Mouse (Mus musculus): ENCODE measurements around the gene Tubgcp4. TPM values are rescaled to one million over a fixed set of nuclear protein-coding genes. Genes with fewer than 3 reads are reported as not detected.

Tubgcp4 gene
- polyA plus RNA-seq, 1 experiment from 2014 or later: 67.8 TPM

DNA sequence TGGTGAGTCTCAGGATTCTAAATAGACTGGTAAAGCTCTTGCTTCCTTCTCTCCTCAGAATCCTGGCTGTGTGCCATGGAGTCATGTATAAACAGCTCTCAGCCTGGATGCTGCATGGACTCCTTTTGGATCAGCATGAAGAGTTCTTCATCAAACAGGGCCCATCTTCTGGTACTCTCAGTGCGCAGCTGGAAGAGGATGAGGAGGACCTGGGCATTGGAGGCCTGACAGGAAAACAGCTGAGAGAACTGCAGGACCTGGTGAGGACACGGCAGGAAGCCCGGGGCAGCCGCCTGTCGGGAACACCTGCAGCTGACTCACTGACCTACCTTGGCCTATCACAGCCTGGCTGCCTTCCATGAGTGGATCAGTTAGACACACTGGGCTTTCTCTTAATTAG, 13.0 kb downstream of the Tubgcp4 start:
- no peak for ATAC-seq (ENCODE audit: low FRiP score)
- Histone ChIP-seq H3K4me2 (no peak overlapping the region), H3K4me1 (ENCODE audit: control insufficient read depth, insufficient read depth, low read length) (no peaks in the 10 kb centered on the region), H3K27me3 (ENCODE audit: control insufficient read depth, insufficient read depth, low read length) (no peaks in the 10 kb centered on the region), H3K27ac (ENCODE audit: low read depth, low read length) (no peak overlapping the region), H3K9ac (ENCODE audit: low read length) (no peak overlapping the region), H3K36me3 (ENCODE audit: control insufficient read depth, insufficient read depth, low read length) (peaks cover 19% of the 10 kb centered on the region), H3K4me3 (ENCODE audit: low read depth, low read length) (no peak overlapping the region), H3K9me3 (ENCODE audit: control insufficient read depth, low read length) (no peaks in the 10 kb centered on the region)
- DNase-seq (ENCODE audit: low spot score, missing footprints): peak; percentile 41
- WGBS: 92% methylated on average over 5 of the region's 5 CpGs

DNA sequence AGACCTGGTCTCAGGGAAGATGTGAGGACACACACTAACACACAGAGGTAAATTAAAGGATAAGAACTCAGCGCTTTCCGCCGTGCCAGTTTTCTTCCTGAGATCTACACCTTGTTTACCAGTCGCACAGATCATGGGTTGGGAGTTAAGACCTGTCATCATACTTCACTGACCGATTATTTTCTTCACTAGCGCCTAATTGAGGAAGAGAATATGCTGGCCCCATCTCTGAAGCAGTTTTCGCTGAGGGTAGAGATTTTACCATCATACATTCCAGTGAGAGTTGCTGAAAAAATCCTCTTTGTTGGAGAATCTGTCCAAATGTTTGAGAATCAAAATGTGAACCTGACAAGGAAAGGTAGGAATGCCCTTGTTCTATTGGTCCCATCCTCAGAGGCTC, 13.7 kb downstream of the Tubgcp4 start:
- Histone ChIP-seq H3K36me3 (ENCODE audit: control insufficient read depth, insufficient read depth, low read length) (peaks cover 13% of the 10 kb centered on the region), H3K9ac (ENCODE audit: low read length) (no peak overlapping the region), H3K27ac (ENCODE audit: low read depth, low read length) (no peak overlapping the region), H3K4me1 (ENCODE audit: control insufficient read depth, insufficient read depth, low read length) (no peaks in the 10 kb centered on the region), H3K27me3 (ENCODE audit: control insufficient read depth, insufficient read depth, low read length) (no peaks in the 10 kb centered on the region), H3K4me3 (ENCODE audit: low read depth, low read length) (no peak overlapping the region), H3K4me2 (no peak overlapping the region), H3K9me3 (ENCODE audit: control insufficient read depth, low read length) (no peaks in the 10 kb centered on the region)
- ATAC-seq (ENCODE audit: low FRiP score) (no peak), DNase-seq (ENCODE audit: low spot score, missing footprints) (peak; percentile 69)
- 94% methylated on average over 7 of the region's 7 CpGs for WGBS

DNA sequence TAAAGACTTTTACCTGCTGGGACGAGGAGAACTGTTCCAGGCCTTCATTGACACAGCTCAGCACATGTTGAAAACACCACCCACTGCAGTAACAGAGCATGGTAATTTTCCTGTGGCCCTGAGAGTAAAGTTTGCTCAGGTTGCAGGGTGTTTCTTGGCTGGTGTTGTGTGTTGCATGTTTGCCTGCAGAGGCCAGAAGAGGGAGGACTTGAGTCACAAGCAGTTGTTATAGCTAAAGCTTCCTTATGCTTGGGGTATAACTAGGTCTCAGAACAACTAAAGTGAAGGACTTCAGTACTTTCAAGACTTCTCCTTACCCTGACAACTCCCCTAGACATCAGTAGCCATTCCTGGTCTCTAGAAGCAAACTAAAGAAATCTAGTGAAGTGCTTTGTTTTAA, 18.1 kb downstream of the Tubgcp4 start:
- Histone ChIP-seq H3K9me3 (ENCODE audit: control insufficient read depth, low read length) (no peaks in the 10 kb centered on the region), H3K27ac (ENCODE audit: low read depth, low read length) (no peak overlapping the region), H3K36me3 (ENCODE audit: control insufficient read depth, insufficient read depth, low read length) (peaks cover 28% of the 10 kb centered on the region), H3K4me1 (ENCODE audit: control insufficient read depth, insufficient read depth, low read length) (no peaks in the 10 kb centered on the region), H3K4me3 (ENCODE audit: low read depth, low read length) (no peak overlapping the region), H3K4me2 (no peak overlapping the region), H3K27me3 (ENCODE audit: control insufficient read depth, insufficient read depth, low read length) (no peaks in the 10 kb centered on the region), H3K9ac (ENCODE audit: low read length) (no peak overlapping the region)
- DNase-seq (ENCODE audit: low spot score, missing footprints): no peak
- ATAC-seq (ENCODE audit: low FRiP score): no peak
- WGBS: 71% methylated on average over 1 of the region's 1 CpGs

DNA sequence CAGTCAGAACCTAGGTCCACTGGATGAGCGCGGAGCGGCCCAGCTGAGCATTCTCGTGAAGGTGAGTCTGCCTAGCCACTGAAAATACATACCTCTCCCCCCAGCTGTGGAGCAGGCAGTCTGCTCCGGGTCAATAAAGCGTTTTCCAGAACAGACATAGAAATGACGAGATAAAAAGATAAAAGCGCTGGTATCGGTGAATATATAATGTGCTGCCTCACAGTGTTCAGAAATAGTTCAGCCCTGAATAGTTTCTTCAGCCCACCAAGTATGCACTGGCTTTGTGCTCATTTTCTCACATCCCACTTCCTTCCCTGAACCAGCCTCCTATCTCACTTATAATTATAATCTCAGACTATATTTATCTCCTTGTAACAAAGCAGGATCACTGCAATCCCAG, 25.0 kb downstream of the Tubgcp4 start:
- Histone ChIP-seq H3K4me1 (ENCODE audit: control insufficient read depth, insufficient read depth, low read length) (no peaks in the 10 kb centered on the region), H3K36me3 (ENCODE audit: control insufficient read depth, insufficient read depth, low read length) (peaks cover 42% of the 10 kb centered on the region), H3K27ac (ENCODE audit: low read depth, low read length) (no peak overlapping the region), H3K9ac (ENCODE audit: low read length) (no peak overlapping the region), H3K4me2 (no peak overlapping the region), H3K4me3 (ENCODE audit: low read depth, low read length) (no peak overlapping the region), H3K27me3 (ENCODE audit: control insufficient read depth, insufficient read depth, low read length) (no peaks in the 10 kb centered on the region), H3K9me3 (ENCODE audit: control insufficient read depth, low read length) (no peaks in the 10 kb centered on the region)
- ATAC-seq (ENCODE audit: low FRiP score) (no peak), DNase-seq (ENCODE audit: low spot score, missing footprints) (no peak)
- WGBS: 92% methylated on average over 9 of the region's 9 CpGs

DNA sequence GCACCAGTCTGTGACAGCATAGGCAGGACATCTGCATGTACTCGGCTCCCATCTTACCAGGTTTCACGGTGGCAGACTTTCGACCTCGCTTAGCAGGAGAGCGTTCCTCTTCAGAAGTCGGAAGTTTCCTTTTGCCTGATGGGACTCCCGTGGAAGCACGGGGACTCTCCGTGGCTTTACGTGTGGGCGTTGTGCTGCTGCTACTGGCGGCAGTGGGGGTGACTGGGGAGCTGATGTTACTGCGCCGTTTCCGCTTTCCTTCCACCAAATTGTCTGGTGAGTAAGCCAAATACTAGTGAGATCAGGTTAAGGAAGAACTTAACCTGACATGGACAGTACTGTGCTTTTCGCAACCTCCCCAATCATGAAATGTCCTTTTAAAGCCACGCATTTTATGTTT, 33.8 kb downstream of the Tubgcp4 start:
- H3K27ac ChIP-seq (ENCODE audit: low read depth, low read length): no peak overlapping the region
- H3K27me3 ChIP-seq (ENCODE audit: control insufficient read depth, insufficient read depth, low read length): no peaks in the 10 kb centered on the region
- H3K36me3 ChIP-seq (ENCODE audit: control insufficient read depth, insufficient read depth, low read length): peaks cover 32% of the 10 kb centered on the region
- no peaks in the 10 kb centered on the region for H3K9me3 ChIP-seq (ENCODE audit: control insufficient read depth, low read length)
- 96% methylated on average over 17 of the region's 17 CpGs for WGBS
- ATAC-seq (ENCODE audit: low FRiP score) (no peak), DNase-seq (ENCODE audit: low spot score, missing footprints) (no peak)
- H3K4me1 ChIP-seq (ENCODE audit: control insufficient read depth, insufficient read depth, low read length): no peaks in the 10 kb centered on the region
- H3K9ac ChIP-seq (ENCODE audit: low read length): no peak overlapping the region
- H3K4me2 ChIP-seq: no peak overlapping the region
- H3K4me3 ChIP-seq (ENCODE audit: low read depth, low read length): no peak overlapping the region

DNA sequence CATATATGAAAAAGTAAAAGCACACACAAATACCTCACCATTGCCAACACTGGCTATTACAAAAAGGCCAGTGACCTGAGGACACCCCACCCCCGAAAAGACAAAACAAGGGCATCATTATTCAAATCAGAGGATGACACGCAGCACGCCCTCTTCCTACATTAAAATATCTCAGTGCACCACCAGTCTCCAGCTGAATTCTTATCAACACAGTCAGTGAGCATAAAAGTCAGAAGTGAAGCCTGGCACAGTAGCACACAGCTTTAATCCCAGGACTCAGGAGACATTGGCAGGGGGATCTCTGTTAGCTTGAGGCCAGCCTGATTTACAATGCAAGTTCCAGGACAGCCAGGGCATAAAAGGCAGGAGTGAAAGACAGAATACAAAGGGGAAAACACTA, 36.1 kb downstream of the Tubgcp4 start:
- no peaks in the 10 kb centered on the region for H3K27me3 ChIP-seq (ENCODE audit: control insufficient read depth, insufficient read depth, low read length)
- ATAC-seq (ENCODE audit: low FRiP score): no peak
- no peaks in the 10 kb centered on the region for H3K4me1 ChIP-seq (ENCODE audit: control insufficient read depth, insufficient read depth, low read length)
- no peak overlapping the region for H3K4me3 ChIP-seq (ENCODE audit: low read depth, low read length)
- H3K9ac ChIP-seq (ENCODE audit: low read length): no peak overlapping the region
- no peaks in the 10 kb centered on the region for H3K9me3 ChIP-seq (ENCODE audit: control insufficient read depth, low read length)
- WGBS: 96% methylated on average over 3 of the region's 3 CpGs
- no peak overlapping the region for H3K27ac ChIP-seq (ENCODE audit: low read depth, low read length)
- no peak for DNase-seq (ENCODE audit: low spot score, missing footprints)
- no peak overlapping the region for H3K4me2 ChIP-seq
- peaks cover 30% of the 10 kb centered on the region for H3K36me3 ChIP-seq (ENCODE audit: control insufficient read depth, insufficient read depth, low read length)

DNA sequence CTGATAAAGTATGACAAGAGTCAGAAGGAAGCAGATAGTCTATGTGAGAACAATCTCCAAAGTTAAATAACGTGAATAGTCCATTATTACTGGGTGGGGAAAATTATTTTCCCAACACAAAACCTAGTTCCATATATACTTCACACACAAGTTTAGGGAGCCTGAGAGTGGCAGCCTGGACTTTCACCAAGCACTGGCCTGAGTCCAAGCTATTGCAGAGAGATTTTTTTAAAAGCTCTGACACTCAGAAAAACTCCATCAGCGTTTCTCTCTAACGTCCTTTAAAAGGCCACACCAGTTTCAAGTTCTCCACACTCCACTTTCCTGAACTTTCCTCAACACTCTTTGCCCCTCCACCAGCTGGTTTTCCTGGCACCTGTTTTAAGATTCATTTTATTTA, 44.0 kb downstream of the Tubgcp4 start:
- ATAC-seq (ENCODE audit: low FRiP score) (no peak), DNase-seq (ENCODE audit: low spot score, missing footprints) (no peak)
- 97% methylated on average over 3 of the region's 3 CpGs for WGBS
- Histone ChIP-seq H3K4me2 (no peak overlapping the region), H3K9ac (ENCODE audit: low read length) (no peak overlapping the region), H3K9me3 (ENCODE audit: control insufficient read depth, low read length) (no peaks in the 10 kb centered on the region), H3K4me3 (ENCODE audit: low read depth, low read length) (no peak overlapping the region), H3K27ac (ENCODE audit: low read depth, low read length) (no peak overlapping the region), H3K4me1 (ENCODE audit: control insufficient read depth, insufficient read depth, low read length) (no peaks in the 10 kb centered on the region), H3K27me3 (ENCODE audit: control insufficient read depth, insufficient read depth, low read length) (no peaks in the 10 kb centered on the region), H3K36me3 (ENCODE audit: control insufficient read depth, insufficient read depth, low read length) (peaks cover 21% of the 10 kb centered on the region)

DNA sequence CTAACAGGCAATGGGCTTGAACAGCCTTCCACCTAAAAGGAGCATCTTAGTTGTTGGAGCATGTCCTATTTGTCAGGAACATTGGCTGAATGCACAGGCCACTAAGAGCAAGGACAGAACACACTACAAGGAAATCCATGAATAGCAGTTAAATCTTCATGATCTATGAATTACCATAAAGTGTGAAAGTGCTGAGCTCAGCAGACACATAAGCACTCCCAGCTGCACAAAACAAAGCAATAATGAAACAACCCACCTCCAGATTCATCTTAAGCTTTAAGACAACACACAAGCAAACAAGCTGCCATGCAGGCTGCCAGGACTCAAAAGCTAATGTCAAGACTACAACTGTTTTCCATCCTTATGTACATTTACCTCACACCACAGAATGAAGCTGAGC, 48.7 kb downstream of the Tubgcp4 start:
- Histone ChIP-seq H3K27me3 (ENCODE audit: control insufficient read depth, insufficient read depth, low read length) (no peaks in the 10 kb centered on the region), H3K4me3 (ENCODE audit: low read depth, low read length) (no peak overlapping the region), H3K4me1 (ENCODE audit: control insufficient read depth, insufficient read depth, low read length) (no peaks in the 10 kb centered on the region), H3K36me3 (ENCODE audit: control insufficient read depth, insufficient read depth, low read length) (peaks cover 35% of the 10 kb centered on the region), H3K9ac (ENCODE audit: low read length) (no peak overlapping the region), H3K4me2 (no peak overlapping the region), H3K9me3 (ENCODE audit: control insufficient read depth, low read length) (no peaks in the 10 kb centered on the region), H3K27ac (ENCODE audit: low read depth, low read length) (no peak overlapping the region)
- DNase-seq (ENCODE audit: low spot score, missing footprints): no peak
- no peak for ATAC-seq (ENCODE audit: low FRiP score)

DNA sequence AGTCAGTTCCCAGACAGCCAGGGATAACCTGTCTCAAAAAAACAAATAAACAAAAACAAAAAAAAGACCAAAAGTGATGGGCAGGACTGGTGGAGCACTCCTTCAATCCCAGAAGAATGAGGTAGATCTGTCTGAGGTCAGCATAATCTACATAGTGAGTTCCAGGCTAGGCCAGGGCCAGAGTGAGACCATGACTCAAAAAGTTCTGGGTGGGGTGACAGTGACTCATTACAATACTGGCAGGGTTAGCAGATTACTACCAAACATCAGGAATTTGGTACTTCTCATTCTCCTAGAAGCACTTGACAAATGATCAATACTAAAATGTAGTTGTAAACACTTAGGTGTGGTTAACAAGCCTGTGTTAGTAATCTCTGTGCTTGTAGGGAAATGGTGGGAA, 49.5 kb downstream of the Tubgcp4 start:
- no peak overlapping the region for H3K27ac ChIP-seq (ENCODE audit: low read depth, low read length)
- no peaks in the 10 kb centered on the region for H3K9me3 ChIP-seq (ENCODE audit: control insufficient read depth, low read length)
- no peak overlapping the region for H3K4me2 ChIP-seq
- no peak overlapping the region for H3K4me3 ChIP-seq (ENCODE audit: low read depth, low read length)
- H3K36me3 ChIP-seq (ENCODE audit: control insufficient read depth, insufficient read depth, low read length): peaks cover 32% of the 10 kb centered on the region
- no peak overlapping the region for H3K9ac ChIP-seq (ENCODE audit: low read length)
- H3K4me1 ChIP-seq (ENCODE audit: control insufficient read depth, insufficient read depth, low read length): no peaks in the 10 kb centered on the region
- no peaks in the 10 kb centered on the region for H3K27me3 ChIP-seq (ENCODE audit: control insufficient read depth, insufficient read depth, low read length)
- no peak for DNase-seq (ENCODE audit: low spot score, missing footprints)
- no peak for ATAC-seq (ENCODE audit: low FRiP score)

DNA sequence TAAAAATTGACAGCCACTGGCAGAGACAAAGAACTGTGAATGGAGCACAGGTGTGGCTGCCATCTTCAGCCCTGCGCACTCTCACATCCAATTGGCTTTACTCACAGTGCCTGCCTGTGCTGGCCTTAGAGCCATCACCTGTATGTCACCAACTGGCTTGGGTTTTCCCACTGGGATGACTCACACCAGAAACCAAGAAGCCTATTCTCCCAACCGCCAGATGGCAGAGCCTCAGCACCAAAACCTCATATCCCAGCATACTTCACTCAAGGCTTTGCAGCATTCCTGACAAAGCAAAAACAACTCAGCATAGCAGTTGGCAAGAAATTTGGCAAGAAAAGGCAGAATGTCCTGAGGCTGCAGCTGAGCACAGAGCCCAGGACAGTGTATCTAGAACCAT, 52.6 kb downstream of the Tubgcp4 start:
- Histone ChIP-seq H3K4me2 (no peak overlapping the region), H3K9ac (ENCODE audit: low read length) (no peak overlapping the region), H3K27me3 (ENCODE audit: control insufficient read depth, insufficient read depth, low read length) (no peaks in the 10 kb centered on the region), H3K4me1 (ENCODE audit: control insufficient read depth, insufficient read depth, low read length) (no peaks in the 10 kb centered on the region), H3K27ac (ENCODE audit: low read depth, low read length) (no peak overlapping the region), H3K4me3 (ENCODE audit: low read depth, low read length) (no peak overlapping the region), H3K36me3 (ENCODE audit: control insufficient read depth, insufficient read depth, low read length) (peaks cover 35% of the 10 kb centered on the region), H3K9me3 (ENCODE audit: control insufficient read depth, low read length) (no peaks in the 10 kb centered on the region)
- 92% methylated on average over 2 of the region's 2 CpGs for WGBS
- no peak for ATAC-seq (ENCODE audit: low FRiP score)
- no peak for DNase-seq (ENCODE audit: low spot score, missing footprints)
